Mouse (Mus musculus) embryonic fibroblast, embryonic 13.5 days (primary cell): ENCODE measurements around the gene Cbx7.

Source experiments
- CTCF ChIP-seq: IDR thresholded peaks from 2 replicates; pipeline ENCODE4 v1.5.1; 2011; ENCODE audit warnings: mild to moderate bottlenecking, control low read depth, low read length, moderate library complexity, borderline replicate concordance; ENCODE audit not compliant: insufficient read depth
- POLR2A ChIP-seq: IDR thresholded peaks from 2 replicates; pipeline ENCODE4 v1.6.1; 2011; ENCODE audit warnings: low read depth, mild to moderate bottlenecking, control low read depth, low read length, moderate library complexity

- TF ChIP-seq CTCF (no peak), POLR2A (no peak)
Measured at GRCm38 (mm10) chr15:79958418-79958817, 12.5 kb downstream of the Cbx7 start.
